Mouse (Mus musculus): Measurements from ENCODE around the gene Slc5a9. TPM values are rescaled to one million over a fixed set of nuclear protein-coding genes. Genes with fewer than 3 reads are reported as not detected.

Gene Slc5a9
- total and polyA plus RNA-seq, 3 experiments, result not detected

Other genes with a start within 250 kb of the Slc5a9 start
- gene Spata6, start 182.9 kb downstream of the Slc5a9 start, total RNA-seq (2012; rRNA removed), result not detected in 2 replicates
- not detected for gene Spata6, start 182.9 kb downstream of the Slc5a9 start, polyA plus RNA-seq (2012; ENCODE audit: insufficient read depth in 1 of 2, insufficient read length in 2 of 2, low read depth in 1 of 2, low replicate concordance in 2 of 2, missing spikeins in 1 of 2)
- gene Skint8, start 16.5 kb upstream of the Slc5a9 start, total RNA-seq (2012; rRNA removed), result not detected in 2 replicates
- not detected for gene Skint8, start 16.5 kb upstream of the Slc5a9 start, polyA plus RNA-seq (2012; ENCODE audit: insufficient read depth in 1 of 2, insufficient read length in 2 of 2, low read depth in 1 of 2, low replicate concordance in 2 of 2, missing spikeins in 1 of 2)
- not detected in 2 replicates for gene Skint7, start 70.0 kb upstream of the Slc5a9 start, total RNA-seq (2012; rRNA removed)
- not detected for gene Skint7, start 70.0 kb upstream of the Slc5a9 start, polyA plus RNA-seq (2012; ENCODE audit: insufficient read depth in 1 of 2, insufficient read length in 2 of 2, low read depth in 1 of 2, low replicate concordance in 2 of 2, missing spikeins in 1 of 2)
- not detected in 2 replicates for gene Skint1, start 103.4 kb upstream of the Slc5a9 start, total RNA-seq (2012; rRNA removed)
- gene Skint1, start 103.4 kb upstream of the Slc5a9 start, polyA plus RNA-seq (2012; ENCODE audit: insufficient read depth in 1 of 2, insufficient read length in 2 of 2, low read depth in 1 of 2, low replicate concordance in 2 of 2, missing spikeins in 1 of 2), result not detected
- gene Skint4, start 169.1 kb upstream of the Slc5a9 start, total RNA-seq (2012; rRNA removed), result not detected in 2 replicates
- not detected for gene Skint4, start 169.1 kb upstream of the Slc5a9 start, polyA plus RNA-seq (2012; ENCODE audit: insufficient read depth in 1 of 2, insufficient read length in 2 of 2, low read depth in 1 of 2, low replicate concordance in 2 of 2, missing spikeins in 1 of 2)